Mouse (Mus musculus): Measurements from ENCODE around the gene Sf3b1. TPM values are rescaled to one million over a fixed set of nuclear protein-coding genes. Genes with fewer than 3 reads are reported as not detected.

The Sf3b1 gene
- polyA plus RNA-seq, 1 experiment = 250 TPM

DNA sequence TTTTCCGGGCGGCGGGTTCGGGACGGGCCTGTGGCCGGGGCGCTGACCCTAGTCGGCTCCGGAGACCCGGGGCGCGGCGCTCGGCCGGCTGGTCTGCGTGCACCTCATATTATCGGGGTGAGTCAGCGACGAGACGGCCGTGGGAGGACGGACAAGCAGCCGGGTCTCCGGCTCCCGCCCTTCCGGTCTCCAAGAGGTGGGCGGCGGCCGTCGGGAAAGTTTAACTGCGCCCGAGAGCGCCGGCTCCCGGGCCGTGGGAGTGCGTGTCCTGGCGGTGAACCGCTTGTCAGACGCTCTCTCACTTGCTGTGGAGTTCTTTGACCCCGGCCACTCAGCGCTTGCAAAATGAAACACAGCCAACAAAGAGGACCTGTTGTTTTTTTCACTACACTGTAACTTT, 25.7 kb upstream of the Sf3b1 start:
- TF ChIP-seq POLR2A (IDR thresholded peaks at IDR 0.05; ENCODE audit: borderline replicate concordance, low read depth, low read length) (no peak), CTCF (IDR thresholded peaks at IDR 0.05; ENCODE audit: low read depth, low read length) (no peak)
- H3K27ac ChIP-seq (ENCODE audit: insufficient read depth, low read depth, low read length) = peak overlapping the region; percentile 4
- peaks cover 19% of the 10 kb centered on the region for H3K4me1 ChIP-seq (ENCODE audit: control insufficient read depth, insufficient read depth, low read length)
- H3K4me3 ChIP-seq (ENCODE audit: insufficient read depth, low read length) = peak overlapping the region; percentile 65

- no peak for TF ChIP-seq CTCF (IDR thresholded peaks at IDR 0.05; ENCODE audit: low read depth, low read length)
- no peak for TF ChIP-seq POLR2A (IDR thresholded peaks at IDR 0.05; ENCODE audit: borderline replicate concordance, low read depth, low read length)
- Histone ChIP-seq H3K4me3 (ENCODE audit: insufficient read depth, low read length) (peak within 1 kb of the TSS; percentile 74), H3K27ac (ENCODE audit: insufficient read depth, low read depth, low read length) (peak within 1 kb of the TSS; percentile 4), H3K4me1 (ENCODE audit: control insufficient read depth, insufficient read depth, low read length) (peaks cover 19% of the 10 kb centered on the region)
Observed at GRCm38 (mm10) chr1:55052355-55052953, 25.2 kb upstream of the Sf3b1 start, which contains the start of gene Coq10b. Gene Coq10b (plus strand): TSS chr1:55052770.

GRCm38 (mm10) chr1:55051671-55052070, 24.4 kb upstream of the Sf3b1 start:
- H3K4me1 ChIP-seq (ENCODE audit: control insufficient read depth, insufficient read depth, low read length) = peaks cover 19% of the 10 kb centered on the region
- no peak overlapping the region for H3K27ac ChIP-seq (ENCODE audit: insufficient read depth, low read depth, low read length)
- no peak overlapping the region for H3K4me3 ChIP-seq (ENCODE audit: insufficient read depth, low read length)
- TF ChIP-seq CTCF (IDR thresholded peaks at IDR 0.05; ENCODE audit: low read depth, low read length) (no peak), POLR2A (IDR thresholded peaks at IDR 0.05; ENCODE audit: borderline replicate concordance, low read depth, low read length) (no peak)

DNA sequence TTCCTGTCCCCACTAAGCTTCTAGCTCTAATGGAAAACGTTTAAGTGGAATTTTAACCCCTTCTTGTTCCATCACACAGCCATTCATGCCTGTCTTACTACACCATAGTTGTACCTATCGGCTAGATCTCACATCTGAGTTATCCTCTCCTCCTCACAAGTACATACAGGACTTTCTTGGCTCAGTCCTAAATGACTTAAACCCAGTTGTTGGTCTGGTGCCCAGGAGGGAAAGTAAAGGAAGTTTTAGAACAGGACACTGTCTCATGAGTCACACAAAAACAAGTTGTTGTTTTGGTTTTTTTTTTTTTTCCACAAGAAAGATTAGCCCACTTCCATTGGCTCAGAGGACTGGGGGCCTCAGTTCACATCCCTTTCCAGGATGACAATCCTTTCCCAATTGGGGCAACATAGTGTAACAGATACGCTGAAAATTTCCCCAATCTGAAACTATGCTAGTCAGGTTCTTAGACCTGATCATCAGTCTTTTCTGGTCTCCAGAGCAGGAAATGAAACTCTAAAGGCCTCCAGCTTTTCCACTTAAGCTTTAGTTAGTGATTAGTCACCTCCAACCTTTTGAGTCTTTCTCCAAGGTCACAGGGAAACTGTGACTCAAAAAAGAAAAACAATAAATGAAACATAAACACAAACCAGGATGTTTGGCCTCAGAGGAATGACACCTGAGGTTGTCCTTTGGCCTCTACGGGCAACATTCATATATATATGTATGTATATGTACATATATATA, 21.7 kb upstream of the Sf3b1 start:
- H3K27ac ChIP-seq (ENCODE audit: insufficient read depth, low read depth, low read length) = no peak overlapping the region
- TF ChIP-seq POLR2A (IDR thresholded peaks at IDR 0.05; ENCODE audit: borderline replicate concordance, low read depth, low read length) (no peak), CTCF (IDR thresholded peaks at IDR 0.05; ENCODE audit: low read depth, low read length) (no peak)
- peaks cover 21% of the 10 kb centered on the region for H3K4me1 ChIP-seq (ENCODE audit: control insufficient read depth, insufficient read depth, low read length)
- H3K4me3 ChIP-seq (ENCODE audit: insufficient read depth, low read length) = no peak overlapping the region

DNA sequence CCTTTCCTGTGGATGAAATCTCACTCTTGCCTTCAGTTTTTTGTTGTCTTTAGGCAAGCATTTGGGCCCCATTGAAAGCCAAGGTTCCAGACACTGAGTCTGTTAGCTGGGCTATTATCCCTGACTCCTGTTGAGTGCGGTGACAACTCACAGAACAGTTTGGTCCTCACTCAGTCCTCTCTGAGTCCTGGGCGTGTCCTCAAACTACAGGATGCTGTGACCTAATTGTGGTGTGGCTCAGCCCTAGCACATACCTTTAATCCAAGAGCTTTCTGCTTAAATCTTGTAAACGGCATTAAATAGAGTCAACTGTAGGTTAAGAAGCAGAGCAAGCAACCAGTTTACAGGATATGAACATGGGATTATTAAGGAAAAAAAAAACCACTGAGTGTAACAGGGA, 15.9 kb upstream of the Sf3b1 start:
- H3K27ac ChIP-seq (ENCODE audit: insufficient read depth, low read depth, low read length) = no peak overlapping the region
- TF ChIP-seq CTCF (IDR thresholded peaks at IDR 0.05; ENCODE audit: low read depth, low read length) (no peak), POLR2A (IDR thresholded peaks at IDR 0.05; ENCODE audit: borderline replicate concordance, low read depth, low read length) (no peak)
- no peak overlapping the region for H3K4me3 ChIP-seq (ENCODE audit: insufficient read depth, low read length)
- H3K4me1 ChIP-seq (ENCODE audit: control insufficient read depth, insufficient read depth, low read length) = peaks cover 8% of the 10 kb centered on the region

DNA sequence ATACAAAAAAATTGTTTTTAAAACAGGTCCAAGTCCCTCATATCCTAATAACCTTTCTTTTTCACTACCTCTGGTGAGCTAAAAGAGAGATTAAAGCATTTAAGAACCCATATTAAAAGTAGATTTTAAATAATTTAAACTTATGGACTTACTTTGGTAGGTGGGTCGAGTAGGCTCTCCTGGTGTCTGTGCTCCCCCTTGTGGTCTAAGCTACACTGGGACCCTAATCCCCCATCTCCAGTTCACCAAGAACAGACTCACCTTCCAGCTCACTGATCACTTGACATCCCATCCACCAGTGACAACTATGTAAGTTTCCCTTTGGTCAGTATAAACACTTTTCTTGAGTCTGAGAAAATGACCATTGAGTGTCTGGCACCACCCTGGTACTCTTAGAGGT, 15.0 kb upstream of the Sf3b1 start:
- Histone ChIP-seq H3K27ac (ENCODE audit: insufficient read depth, low read depth, low read length) (no peak overlapping the region), H3K4me3 (ENCODE audit: insufficient read depth, low read length) (no peak overlapping the region), H3K4me1 (ENCODE audit: control insufficient read depth, insufficient read depth, low read length) (peaks cover 8% of the 10 kb centered on the region)
- no peak for TF ChIP-seq CTCF (IDR thresholded peaks at IDR 0.05; ENCODE audit: low read depth, low read length)
- no peak for TF ChIP-seq POLR2A (IDR thresholded peaks at IDR 0.05; ENCODE audit: borderline replicate concordance, low read depth, low read length)

GRCm38 (mm10) chr1:55041691-55042090, 14.4 kb upstream of the Sf3b1 start:
- Histone ChIP-seq H3K4me3 (ENCODE audit: insufficient read depth, low read length) (no peak overlapping the region), H3K27ac (ENCODE audit: insufficient read depth, low read depth, low read length) (no peak overlapping the region), H3K4me1 (ENCODE audit: control insufficient read depth, insufficient read depth, low read length) (peaks cover 8% of the 10 kb centered on the region)
- TF ChIP-seq POLR2A (IDR thresholded peaks at IDR 0.05; ENCODE audit: borderline replicate concordance, low read depth, low read length) (no peak), CTCF (IDR thresholded peaks at IDR 0.05; ENCODE audit: low read depth, low read length) (no peak)

DNA sequence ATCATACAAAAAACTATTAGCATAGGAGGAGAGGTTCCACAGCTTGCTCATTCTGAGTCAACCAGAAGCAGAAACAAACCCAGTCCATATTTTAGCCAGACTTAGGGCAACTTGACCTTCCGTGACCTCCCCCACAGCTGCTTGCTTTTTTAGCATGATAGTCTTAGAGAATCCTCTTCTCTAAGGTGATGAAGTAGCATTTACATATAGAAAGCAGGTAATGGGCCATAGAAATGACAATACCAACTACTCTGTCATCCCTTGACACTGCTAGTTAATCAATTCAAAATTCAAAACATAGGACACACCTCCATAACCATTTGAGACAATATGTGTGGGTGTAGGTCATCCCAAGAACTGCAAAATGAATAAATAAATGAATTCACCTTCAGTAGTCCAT, 12.7 kb upstream of the Sf3b1 start:
- no peak overlapping the region for H3K4me3 ChIP-seq (ENCODE audit: insufficient read depth, low read length)

GRCm38 (mm10) chr1:55031026-55031779, 3.9 kb upstream of the Sf3b1 start:
- Histone ChIP-seq H3K4me3 (ENCODE audit: insufficient read depth, low read length) (no peak overlapping the region), H3K4me1 (ENCODE audit: control insufficient read depth, insufficient read depth, low read length) (peaks cover 11% of the 10 kb centered on the region), H3K27ac (ENCODE audit: insufficient read depth, low read depth, low read length) (no peak overlapping the region)
- TF ChIP-seq POLR2A (IDR thresholded peaks at IDR 0.05; ENCODE audit: borderline replicate concordance, low read depth, low read length) (no peak), CTCF (IDR thresholded peaks at IDR 0.05; ENCODE audit: low read depth, low read length) (no peak)

More for the DNA sequence above, 12.7 kb upstream of the Sf3b1 start:
- H3K4me1 ChIP-seq (ENCODE audit: control insufficient read depth, insufficient read depth, low read length) = peaks cover 6% of the 10 kb centered on the region
- TF ChIP-seq POLR2A (IDR thresholded peaks at IDR 0.05; ENCODE audit: borderline replicate concordance, low read depth, low read length) (no peak), CTCF (IDR thresholded peaks at IDR 0.05; ENCODE audit: low read depth, low read length) (no peak)
- H3K27ac ChIP-seq (ENCODE audit: insufficient read depth, low read depth, low read length) = no peak overlapping the region

Measured in bone marrow macrophage, adult 2 months (primary cell).